Mouse (Mus musculus): Measurements from ENCODE around the gene S100a2. TPM values are rescaled to one million over a fixed set of nuclear protein-coding genes. Genes with fewer than 3 reads are reported as not detected.

Gene S100a2
- not detected in 2 replicates for polyA plus RNA-seq (2016; fragmentation: Nextera tagmentation; extraction: Ambion mirVana)

GRCm38 (mm10) chr3:90589947-90590346 is at the start of gene S100a2:
TSS of gene S100a2 (plus strand) at chr3:90590247.
- no peak for ATAC-seq (ENCODE audit: low FRiP score)
- H3K27me3 ChIP-seq, result no peaks in the 10 kb centered on the region
- H3K4me3 ChIP-seq (replicated peaks), result no peak within 1 kb of the TSS
- H3K4me1 ChIP-seq, result peaks cover 5% of the 10 kb centered on the region; the same call in 1 of the 2 replicates
- WGBS, result 77% methylated on average over 8 of the region's 8 CpGs
- no peak within 1 kb of the TSS for H3K9ac ChIP-seq
- H3K27ac ChIP-seq, result no peak within 1 kb of the TSS
- no peak within 1 kb of the TSS for H3K4me2 ChIP-seq
- no peaks in the 10 kb centered on the region for H3K36me3 ChIP-seq (replicated peaks)
- H3K9me3 ChIP-seq, result no peaks in the 10 kb centered on the region

- 0 out of 2 replicates have a peak, but pooled peaks cover 7% of the 10 kb centered on the region for H3K27me3 ChIP-seq
- no peaks in the 10 kb centered on the region for H3K36me3 ChIP-seq (replicated peaks)
- no peak overlapping the region for H3K27ac ChIP-seq
- H3K4me2 ChIP-seq, result peak overlapping the region; percentile 4; the same call in 1 of the 2 replicates
- no peaks in the 10 kb centered on the region for H3K9me3 ChIP-seq
- H3K4me3 ChIP-seq (replicated peaks), result no peak overlapping the region
- 24% methylated on average over 4 of the region's 4 CpGs for WGBS
- H3K4me1 ChIP-seq, result peaks cover 18% of the 10 kb centered on the region
- ATAC-seq (ENCODE audit: low FRiP score), result peak; percentile 72
- no peak overlapping the region for H3K9ac ChIP-seq
These were observed 49.1 kb upstream of the S100a2 start for GRCm38 (mm10) chr3:90540904-90541303.

- no peak for ATAC-seq (ENCODE audit: low FRiP score)
- Histone ChIP-seq H3K9ac (no peak overlapping the region), H3K4me1 (0 out of 2 replicates have a peak, but pooled peaks cover 3% of the 10 kb centered on the region), H3K36me3 (replicated peaks) (no peaks in the 10 kb centered on the region), H3K27ac (no peak overlapping the region), H3K9me3 (no peaks in the 10 kb centered on the region), H3K27me3 (no peaks in the 10 kb centered on the region), H3K4me2 (no peak overlapping the region), H3K4me3 (replicated peaks) (no peak overlapping the region)
- WGBS, result 77% methylated on average over 5 of the region's 5 CpGs
These were observed 40.2 kb upstream of the S100a2 start for GRCm38 (mm10) chr3:90549676-90550420.

- 91% methylated on average over 2 of the region's 2 CpGs for WGBS
- H3K36me3 ChIP-seq (replicated peaks), result no peaks in the 10 kb centered on the region
- H3K27ac ChIP-seq, result no peak overlapping the region
- ATAC-seq (ENCODE audit: low FRiP score), result no peak
- no peak overlapping the region for H3K4me2 ChIP-seq
- no peaks in the 10 kb centered on the region for H3K9me3 ChIP-seq
- no peak overlapping the region for H3K4me3 ChIP-seq (replicated peaks)
- 0 out of 2 replicates have a peak, but pooled peaks cover 3% of the 10 kb centered on the region for H3K4me1 ChIP-seq
- H3K27me3 ChIP-seq, result no peaks in the 10 kb centered on the region
- no peak overlapping the region for H3K9ac ChIP-seq
These were observed 39.6 kb upstream of the S100a2 start for GRCm38 (mm10) chr3:90550421-90550790.

DNA sequence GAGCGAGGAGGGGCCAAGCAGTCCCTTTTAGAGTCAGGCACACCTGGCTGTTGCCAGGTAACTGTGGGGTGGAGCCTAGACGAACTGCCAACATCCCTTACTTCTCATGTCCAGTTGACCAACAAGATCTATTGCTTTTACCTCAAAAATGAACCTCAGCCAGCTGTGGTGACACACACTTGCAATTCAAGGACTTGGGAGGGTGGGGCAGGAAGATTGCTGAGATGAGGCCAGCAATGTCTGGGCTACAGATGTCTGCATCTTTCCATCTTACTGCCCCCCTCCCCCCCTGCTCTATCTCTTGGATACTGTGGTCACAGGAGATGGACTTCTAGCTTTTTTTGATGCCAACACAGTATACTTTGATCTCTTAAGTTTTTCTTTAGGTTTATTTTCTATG is 37.8 kb upstream of the S100a2 start:
- no peak for ATAC-seq (ENCODE audit: low FRiP score)
- H3K27me3 ChIP-seq, result no peaks in the 10 kb centered on the region
- H3K9ac ChIP-seq, result no peak overlapping the region
- no peaks in the 10 kb centered on the region for H3K9me3 ChIP-seq
- H3K4me3 ChIP-seq (replicated peaks), result no peak overlapping the region
- 77% methylated on average over 2 of the region's 2 CpGs for WGBS
- H3K27ac ChIP-seq, result no peak overlapping the region
- H3K4me2 ChIP-seq, result no peak overlapping the region
- H3K36me3 ChIP-seq (replicated peaks), result no peaks in the 10 kb centered on the region
- peaks cover 7% of the 10 kb centered on the region for H3K4me1 ChIP-seq

DNA sequence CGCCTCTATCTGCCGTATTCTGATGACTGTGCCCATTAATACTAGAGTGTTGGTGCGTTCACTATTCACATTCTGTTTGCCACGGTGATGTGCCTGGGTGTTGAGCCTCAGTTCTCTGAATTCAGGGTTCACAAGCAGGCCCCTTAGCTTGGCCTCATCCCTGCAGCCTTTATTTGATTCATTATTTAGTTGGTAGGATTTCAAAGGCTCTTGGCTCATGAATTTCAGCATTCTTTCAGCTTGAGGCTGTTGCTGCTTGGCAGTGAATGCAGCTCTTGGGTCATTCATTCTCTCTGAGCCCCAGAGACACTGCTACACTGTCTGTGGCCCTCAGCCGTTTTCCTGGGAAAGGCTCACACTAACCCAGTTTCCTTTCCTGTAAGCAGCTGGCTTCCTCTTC is 34.1 kb upstream of the S100a2 start:
- peak overlapping the region; percentile 63; the same call in 1 of the 2 replicates for H3K27ac ChIP-seq
- WGBS, result 33% methylated on average over 5 of the region's 5 CpGs
- H3K4me1 ChIP-seq, result peaks cover 4% of the 10 kb centered on the region
- no peaks in the 10 kb centered on the region for H3K9me3 ChIP-seq
- H3K4me2 ChIP-seq, result no peak overlapping the region
- H3K9ac ChIP-seq, result no peak overlapping the region
- no peak overlapping the region for H3K4me3 ChIP-seq (replicated peaks)
- H3K27me3 ChIP-seq, result no peaks in the 10 kb centered on the region
- peak; percentile 81 for ATAC-seq (ENCODE audit: low FRiP score)
- H3K36me3 ChIP-seq (replicated peaks), result no peaks in the 10 kb centered on the region

GRCm38 (mm10) chr3:90560008-90560628 is 29.9 kb upstream of the S100a2 start, which contains the start of gene S100a3:
TSS of gene S100a3 (plus strand) at chr3:90560578.
- no peak for ATAC-seq (ENCODE audit: low FRiP score)
- H3K27me3 ChIP-seq, result no peaks in the 10 kb centered on the region
- 88% methylated on average over 6 of the region's 6 CpGs for WGBS
- H3K9ac ChIP-seq, result no peak within 1 kb of the TSS
- peaks cover 4% of the 10 kb centered on the region for H3K4me1 ChIP-seq
- no peaks in the 10 kb centered on the region for H3K9me3 ChIP-seq
- no peak within 1 kb of the TSS for H3K4me2 ChIP-seq
- no peak within 1 kb of the TSS for H3K27ac ChIP-seq
- H3K4me3 ChIP-seq (replicated peaks), result no peak within 1 kb of the TSS
- no peaks in the 10 kb centered on the region for H3K36me3 ChIP-seq (replicated peaks)

GRCm38 (mm10) chr3:90574691-90575090 is 15.4 kb upstream of the S100a2 start:
- Histone ChIP-seq H3K9ac (no peak overlapping the region), H3K9me3 (no peaks in the 10 kb centered on the region), H3K4me3 (replicated peaks) (no peak overlapping the region), H3K27ac (no peak overlapping the region), H3K4me2 (no peak overlapping the region), H3K4me1 (no peaks in the 10 kb centered on the region), H3K36me3 (replicated peaks) (no peaks in the 10 kb centered on the region), H3K27me3 (no peaks in the 10 kb centered on the region)
- ATAC-seq (ENCODE audit: low FRiP score), result no peak
- WGBS, result 91% methylated on average over 5 of the region's 5 CpGs

- no peaks in the 10 kb centered on the region for H3K9me3 ChIP-seq
- no peak overlapping the region for H3K4me2 ChIP-seq
- no peak overlapping the region for H3K27ac ChIP-seq
- H3K9ac ChIP-seq, result no peak overlapping the region
- ATAC-seq (ENCODE audit: low FRiP score), result no peak
- H3K4me1 ChIP-seq, result no peaks in the 10 kb centered on the region
- WGBS, result 80% methylated on average over 3 of the region's 3 CpGs
- no peak overlapping the region for H3K4me3 ChIP-seq (replicated peaks)
- no peaks in the 10 kb centered on the region for H3K36me3 ChIP-seq (replicated peaks)
- no peaks in the 10 kb centered on the region for H3K27me3 ChIP-seq
These were observed 14.7 kb upstream of the S100a2 start for GRCm38 (mm10) chr3:90575320-90575719.

DNA sequence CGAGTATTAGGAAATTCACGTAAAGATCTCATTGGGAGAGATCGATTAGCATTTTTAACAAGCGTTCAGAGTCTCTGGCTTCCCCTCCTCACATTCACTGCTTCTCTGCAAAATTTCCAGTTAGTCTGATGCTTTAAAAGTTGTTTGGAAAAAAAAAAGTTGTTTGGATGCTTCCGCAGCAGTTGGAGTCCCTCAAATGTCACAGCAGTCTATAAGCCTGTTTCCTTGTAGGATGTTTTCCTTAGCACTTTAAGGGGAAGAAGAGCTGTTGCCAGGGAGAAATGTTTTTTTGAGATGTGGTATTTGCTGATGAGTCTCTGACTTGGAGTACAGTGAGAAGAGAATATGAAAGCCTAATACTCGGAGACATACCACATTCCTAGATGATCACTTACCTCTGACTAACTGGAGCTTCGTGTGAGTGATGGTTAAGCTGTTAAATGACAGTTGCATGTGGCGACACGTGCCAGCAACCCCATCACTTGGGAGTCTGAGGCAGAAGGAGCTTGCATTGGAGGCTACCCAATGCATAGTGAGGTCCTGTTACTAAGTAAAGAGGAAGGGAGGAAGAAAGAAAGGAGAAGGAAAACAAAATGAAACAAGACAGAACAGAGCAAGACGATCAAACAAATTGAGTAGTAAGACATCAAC is 13.6 kb upstream of the S100a2 start:
- Histone ChIP-seq H3K27me3 (no peaks in the 10 kb centered on the region), H3K4me1 (no peaks in the 10 kb centered on the region), H3K4me3 (replicated peaks) (no peak overlapping the region), H3K27ac (no peak overlapping the region), H3K9me3 (no peaks in the 10 kb centered on the region), H3K4me2 (no peak overlapping the region), H3K36me3 (replicated peaks) (no peaks in the 10 kb centered on the region), H3K9ac (no peak overlapping the region)
- 81% methylated on average over 10 of the region's 10 CpGs for WGBS
- ATAC-seq (ENCODE audit: low FRiP score), result no peak

DNA sequence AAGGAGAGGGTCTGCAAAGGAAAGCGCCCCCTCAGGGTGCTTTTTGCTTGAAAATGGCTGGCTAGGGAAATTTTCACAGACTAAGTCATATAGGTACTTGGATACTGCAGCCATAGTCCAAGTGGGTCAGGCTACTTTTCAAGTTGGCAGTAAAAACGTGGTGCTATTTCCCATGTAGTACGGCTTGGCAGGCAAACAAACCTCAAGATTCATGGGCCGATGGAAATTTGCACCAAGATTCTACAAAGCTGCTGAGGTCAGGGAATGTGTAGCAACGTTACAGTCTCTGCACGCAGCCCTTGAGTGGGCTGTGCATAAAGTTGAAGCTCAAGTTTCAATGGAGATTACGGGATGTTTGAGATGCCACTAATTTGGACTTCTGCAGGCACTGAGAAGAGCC is 10.6 kb upstream of the S100a2 start:
- Histone ChIP-seq H3K4me3 (replicated peaks) (no peak overlapping the region), H3K9me3 (no peaks in the 10 kb centered on the region), H3K27ac (no peak overlapping the region), H3K27me3 (no peaks in the 10 kb centered on the region), H3K4me2 (no peak overlapping the region), H3K9ac (no peak overlapping the region), H3K36me3 (replicated peaks) (no peaks in the 10 kb centered on the region), H3K4me1 (no peaks in the 10 kb centered on the region)
- ATAC-seq (ENCODE audit: low FRiP score), result no peak
- 82% methylated on average over 7 of the region's 7 CpGs for WGBS

- 98% methylated on average over 5 of the region's 5 CpGs for WGBS
- ATAC-seq (ENCODE audit: low FRiP score), result no peak
- Histone ChIP-seq H3K27ac (no peak overlapping the region), H3K4me3 (replicated peaks) (no peak overlapping the region), H3K27me3 (no peaks in the 10 kb centered on the region), H3K4me1 (no peaks in the 10 kb centered on the region), H3K9me3 (no peaks in the 10 kb centered on the region), H3K36me3 (replicated peaks) (no peaks in the 10 kb centered on the region), H3K4me2 (no peak overlapping the region), H3K9ac (no peak overlapping the region)
These were observed 8.9 kb upstream of the S100a2 start for GRCm38 (mm10) chr3:90581141-90581540.
